Mouse (Mus musculus): ENCODE measurements around the gene Grm3. TPM values are rescaled to one million over a fixed set of nuclear protein-coding genes. Genes with fewer than 3 reads are reported as not detected.

Grm3 gene
- polyA plus RNA-seq, 1 experiment from 2014 or later, result not detected

GRCm38 (mm10) chr5:9683204-9683603, 41.8 kb downstream of the Grm3 start:
- Histone ChIP-seq H3K4me3 (ENCODE audit: inconsistent target) (no peak overlapping the region), H3K36me3 (ENCODE audit: inconsistent target) (no peaks in the 10 kb centered on the region), H3K27ac (no peak overlapping the region), H3K79me2 (ENCODE audit: inconsistent target) (no peaks in the 10 kb centered on the region)
- 63% methylated on average over 2 of the region's 2 CpGs for WGBS (ENCODE audit: missing documents)

DNA sequence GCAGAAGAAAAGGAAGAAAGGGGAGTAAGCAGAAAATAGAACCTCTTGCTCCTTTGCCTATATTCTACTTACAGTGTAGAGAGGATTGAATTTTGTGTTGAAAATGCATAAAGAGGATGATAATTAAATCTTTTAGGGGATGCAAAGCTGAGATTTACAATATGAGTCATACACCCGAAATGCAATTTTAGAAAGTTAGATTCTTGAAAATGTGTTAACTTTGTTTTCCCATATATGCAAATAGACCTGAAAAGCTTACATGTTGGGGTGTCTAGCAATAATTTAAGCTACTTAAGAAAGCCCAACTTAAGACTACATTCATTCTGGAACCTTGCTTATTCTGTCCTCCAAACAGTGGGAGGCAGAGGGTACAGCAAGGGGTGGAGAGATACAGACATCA, 56.0 kb downstream of the Grm3 start:
- Histone ChIP-seq H3K36me3 (ENCODE audit: inconsistent target) (no peaks in the 10 kb centered on the region), H3K79me2 (ENCODE audit: inconsistent target) (no peaks in the 10 kb centered on the region), H3K4me3 (ENCODE audit: inconsistent target) (no peak overlapping the region), H3K27ac (no peak overlapping the region)
- WGBS (ENCODE audit: missing documents), result 80% methylated on average over 1 of the region's 1 CpGs

- Histone ChIP-seq H3K27ac (no peak overlapping the region), H3K36me3 (ENCODE audit: inconsistent target) (no peaks in the 10 kb centered on the region), H3K4me3 (ENCODE audit: inconsistent target) (no peak overlapping the region), H3K79me2 (ENCODE audit: inconsistent target) (no peaks in the 10 kb centered on the region)
- WGBS (ENCODE audit: missing documents), result 89% methylated on average over 3 of the region's 3 CpGs
Observed at GRCm38 (mm10) chr5:9663416-9663815, 61.6 kb downstream of the Grm3 start.

GRCm38 (mm10) chr5:9661870-9662589, 62.9 kb downstream of the Grm3 start:
- Histone ChIP-seq H3K36me3 (ENCODE audit: inconsistent target) (no peaks in the 10 kb centered on the region), H3K79me2 (ENCODE audit: inconsistent target) (no peaks in the 10 kb centered on the region), H3K27ac (no peak overlapping the region), H3K4me3 (ENCODE audit: inconsistent target) (no peak overlapping the region)
- WGBS (ENCODE audit: missing documents), result 75% methylated on average over 9 of the region's 9 CpGs

DNA sequence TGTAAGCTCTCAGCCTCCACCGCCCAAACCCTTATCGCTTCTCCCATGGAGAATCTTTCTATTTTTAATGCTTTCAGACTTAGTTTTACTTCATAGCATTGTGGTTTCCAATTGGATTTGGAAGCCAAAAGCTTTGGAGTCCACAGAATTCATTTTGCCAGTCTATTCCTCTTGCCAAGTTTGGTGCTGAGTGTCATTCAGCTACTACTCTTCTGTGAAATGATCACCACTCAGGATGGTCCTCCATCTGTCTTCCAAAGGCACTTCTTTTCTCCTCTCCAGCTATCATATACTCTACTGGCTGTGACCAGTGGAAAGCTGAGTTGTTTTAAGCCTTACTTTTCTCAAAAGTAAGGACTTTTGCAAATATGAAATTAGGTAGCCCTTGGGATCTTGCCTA, 86.4 kb downstream of the Grm3 start:
- 100% methylated on average over 2 of the region's 2 CpGs for WGBS (ENCODE audit: missing documents)
- no peaks in the 10 kb centered on the region for H3K36me3 ChIP-seq (ENCODE audit: inconsistent target)
- H3K27ac ChIP-seq, result no peak overlapping the region
- H3K79me2 ChIP-seq (ENCODE audit: inconsistent target), result no peaks in the 10 kb centered on the region
- no peak overlapping the region for H3K4me3 ChIP-seq (ENCODE audit: inconsistent target)

DNA sequence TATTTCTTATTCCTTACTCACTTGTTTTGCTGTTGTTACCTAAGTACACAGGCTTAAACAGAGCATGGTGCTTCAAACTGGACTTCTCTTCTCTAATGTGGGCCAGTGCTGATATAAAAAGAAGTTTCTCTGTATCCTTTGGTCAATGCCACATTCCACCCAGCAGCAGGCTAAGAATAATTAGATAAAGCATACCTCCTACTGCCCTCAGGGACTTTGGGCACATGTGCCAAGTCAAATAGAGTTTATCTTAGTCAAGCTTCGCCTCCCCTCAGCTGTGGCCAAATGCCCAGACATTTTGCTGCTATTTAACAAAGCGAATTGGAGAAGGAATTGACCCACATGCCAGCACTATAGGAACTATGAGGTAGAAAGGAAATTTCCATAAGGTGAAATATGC, 97.8 kb downstream of the Grm3 start:
- WGBS (ENCODE audit: missing documents), result 77% methylated on average over 2 of the region's 2 CpGs
- Histone ChIP-seq H3K27ac (no peak overlapping the region), H3K79me2 (ENCODE audit: inconsistent target) (no peaks in the 10 kb centered on the region), H3K4me3 (ENCODE audit: inconsistent target) (no peak overlapping the region), H3K36me3 (ENCODE audit: inconsistent target) (no peaks in the 10 kb centered on the region)

DNA sequence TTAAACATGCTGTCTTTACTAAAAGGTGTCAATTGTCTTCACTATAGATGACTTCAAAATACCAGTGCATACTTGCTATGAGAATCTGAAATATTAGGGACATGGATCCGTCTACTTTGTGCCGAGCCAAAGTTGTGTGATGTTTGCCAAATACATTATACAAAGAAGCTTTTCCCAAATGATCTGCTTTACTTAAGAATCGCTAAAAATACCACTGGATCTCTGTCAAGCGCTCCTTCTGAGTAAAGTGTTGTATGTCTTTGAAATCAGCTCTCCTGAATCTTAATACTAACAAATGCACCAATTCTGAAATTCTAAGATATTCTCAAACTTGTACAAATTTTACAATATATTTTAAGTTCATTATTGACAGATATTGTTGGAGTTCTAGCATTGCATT, 100.6 kb downstream of the Grm3 start:
- H3K4me3 ChIP-seq (ENCODE audit: inconsistent target), result no peak overlapping the region
- H3K79me2 ChIP-seq (ENCODE audit: inconsistent target), result no peaks in the 10 kb centered on the region
- no peaks in the 10 kb centered on the region for H3K36me3 ChIP-seq (ENCODE audit: inconsistent target)
- no peak overlapping the region for H3K27ac ChIP-seq
- 93% methylated on average over 4 of the region's 4 CpGs for WGBS (ENCODE audit: missing documents)

DNA sequence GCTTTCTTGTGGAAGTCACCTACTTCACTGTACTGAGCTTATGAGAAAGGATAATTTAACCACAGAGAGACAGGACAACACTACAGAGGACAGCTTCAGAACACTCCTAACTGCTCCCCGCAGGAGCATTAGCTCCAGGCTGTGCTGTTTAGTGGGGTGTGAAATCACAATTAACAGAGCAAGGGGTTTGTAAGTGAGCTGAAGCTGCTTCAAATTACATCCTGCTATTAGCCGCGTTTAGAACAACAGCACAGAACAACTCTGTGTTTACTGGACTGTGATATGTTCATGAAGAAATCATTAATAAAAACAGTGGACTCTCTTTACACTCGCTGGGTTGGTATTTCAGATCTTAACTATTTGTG, 101.9 kb downstream of the Grm3 start:
- no peaks in the 10 kb centered on the region for H3K36me3 ChIP-seq (ENCODE audit: inconsistent target)
- WGBS (ENCODE audit: missing documents), result 33% methylated on average over 4 of the region's 4 CpGs
- no peak overlapping the region for H3K27ac ChIP-seq

GRCm38 (mm10) chr5:9622264-9623094, 102.5 kb downstream of the Grm3 start:
- WGBS (ENCODE audit: missing documents), result 77% methylated on average over 4 of the region's 4 CpGs
- Histone ChIP-seq H3K4me3 (ENCODE audit: inconsistent target) (no peak overlapping the region), H3K27ac (no peak overlapping the region), H3K36me3 (ENCODE audit: inconsistent target) (no peaks in the 10 kb centered on the region), H3K79me2 (ENCODE audit: inconsistent target) (no peaks in the 10 kb centered on the region)

More for the DNA sequence above, 101.9 kb downstream of the Grm3 start:
- Histone ChIP-seq H3K4me3 (ENCODE audit: inconsistent target) (no peak overlapping the region), H3K79me2 (ENCODE audit: inconsistent target) (no peaks in the 10 kb centered on the region)

GRCm38 (mm10) chr5:9621417-9622067, 103.4 kb downstream of the Grm3 start:
- Histone ChIP-seq H3K4me3 (ENCODE audit: inconsistent target) (no peak overlapping the region), H3K79me2 (ENCODE audit: inconsistent target) (no peaks in the 10 kb centered on the region), H3K36me3 (ENCODE audit: inconsistent target) (no peaks in the 10 kb centered on the region), H3K27ac (no peak overlapping the region)
- 94% methylated on average over 3 of the region's 3 CpGs for WGBS (ENCODE audit: missing documents)

- no peaks in the 10 kb centered on the region for H3K79me2 ChIP-seq (ENCODE audit: inconsistent target)
- 73% methylated on average over 2 of the region's 2 CpGs for WGBS (ENCODE audit: missing documents)
- H3K4me3 ChIP-seq (ENCODE audit: inconsistent target), result no peak overlapping the region
- H3K36me3 ChIP-seq (ENCODE audit: inconsistent target), result no peaks in the 10 kb centered on the region
- H3K27ac ChIP-seq, result no peak overlapping the region
Observed at GRCm38 (mm10) chr5:9579021-9579420, 145.9 kb downstream of the Grm3 start.

- 80% methylated on average over 2 of the region's 2 CpGs for WGBS (ENCODE audit: missing documents)
- no peak overlapping the region for H3K27ac ChIP-seq
Observed at GRCm38 (mm10) chr5:9578571-9578970, 146.4 kb downstream of the Grm3 start.

GRCm38 (mm10) chr5:9570946-9571345, 154.0 kb downstream of the Grm3 start:
- no peak overlapping the region for H3K4me3 ChIP-seq (ENCODE audit: inconsistent target)
- H3K27ac ChIP-seq, result no peak overlapping the region
- 85% methylated on average over 6 of the region's 6 CpGs for whole genome bisulfite sequencing (ENCODE audit: missing documents)
- no peaks in the 10 kb centered on the region for H3K79me2 ChIP-seq (ENCODE audit: inconsistent target)
- H3K36me3 ChIP-seq (ENCODE audit: inconsistent target), result no peaks in the 10 kb centered on the region

More at GRCm38 (mm10) chr5:9578571-9578970, 146.4 kb downstream of the Grm3 start:
- H3K79me2 ChIP-seq (ENCODE audit: inconsistent target), result no peaks in the 10 kb centered on the region
- no peaks in the 10 kb centered on the region for H3K36me3 ChIP-seq (ENCODE audit: inconsistent target)
- no peak overlapping the region for H3K4me3 ChIP-seq (ENCODE audit: inconsistent target)

- WGBS (ENCODE audit: missing documents), result 54% methylated on average over 3 of the region's 3 CpGs
- no peaks in the 10 kb centered on the region for H3K79me2 ChIP-seq (ENCODE audit: inconsistent target)
- no peak overlapping the region for H3K27ac ChIP-seq
- H3K4me3 ChIP-seq (ENCODE audit: inconsistent target), result no peak overlapping the region
- H3K36me3 ChIP-seq (ENCODE audit: inconsistent target), result no peaks in the 10 kb centered on the region
Observed at GRCm38 (mm10) chr5:9557706-9558105, 167.3 kb downstream of the Grm3 start.
